9 mouse cellular contexts compared by ENCODE assay signal in the genomic region with DNA sequence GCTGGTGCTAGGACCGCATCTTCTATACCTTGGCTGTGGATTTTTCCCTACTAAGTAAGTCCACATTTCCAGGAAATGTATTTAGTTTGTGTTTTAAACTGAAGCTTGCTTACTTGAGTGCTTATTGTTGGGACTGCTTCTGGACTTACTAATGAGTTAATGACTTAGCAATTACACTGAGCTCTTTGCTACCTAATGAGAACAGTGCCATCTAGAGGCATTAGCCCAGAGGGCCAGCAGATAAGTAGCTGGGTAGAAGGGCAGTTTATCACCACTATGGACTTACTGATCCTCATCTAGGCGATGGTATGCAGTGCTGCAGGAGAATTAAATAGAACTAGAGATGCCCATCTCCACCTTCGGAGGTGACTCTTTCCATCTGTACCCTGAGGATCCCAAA. TPM values are rescaled to one million over a fixed set of nuclear protein-coding genes. Genes with fewer than 3 reads are reported as not detected.
DNase-seq lines count a peak whose midpoint lies in the region; ATAC-seq and TF ChIP-seq lines count a peak whose summit lies in the region.
"Had no signal": no experiment of that assay in that cellular context is flagged by ENCODE, and none has a peak within 500 bp of the region (broad histone marks: within the 10 kb centered on the region; RNA-seq: fewer than 3 reads in every experiment).

No protein-coding gene starts in this region.

- H3K9me3 ChIP-seq in forebrain, embryonic 14.5 days (replicated peaks; ENCODE audit: control insufficient read depth, low read length): no peaks in the 10 kb centered on the region
- no peaks in the 10 kb centered on the region for H3K9me3 ChIP-seq in forebrain, embryonic 15.5 days
- no peaks in the 10 kb centered on the region for H3K9me3 ChIP-seq in midbrain, postnatal 0 days (ENCODE audit: low read length)
- H3K9me3 ChIP-seq in midbrain, embryonic 13.5 days: no peaks in the 10 kb centered on the region
- H3K9me3 ChIP-seq: heart, embryonic 15.5 days had no signal

- peak; percentile 57 for TF ChIP-seq CTCF in midbrain, postnatal 0 days (IDR thresholded peaks at IDR 0.05)

- H3K36me3 ChIP-seq in forebrain, embryonic 14.5 days (ENCODE audit: control insufficient read depth, insufficient read depth, low read length): peaks cover 8% of the 10 kb centered on the region; the same call in 1 of the 2 replicates
- 0 out of 2 replicates have a peak, but pooled peaks cover 8% of the 10 kb centered on the region for H3K36me3 ChIP-seq in forebrain, embryonic 15.5 days
- H3K36me3 ChIP-seq in midbrain, postnatal 0 days (ENCODE audit: insufficient read depth, low read length): 0 out of 2 replicates have a peak, but pooled peaks cover 2% of the 10 kb centered on the region
- peaks cover 24% of the 10 kb centered on the region for H3K36me3 ChIP-seq in midbrain, embryonic 13.5 days

- H3K4me3 ChIP-seq in forebrain, embryonic 14.5 days (ENCODE audit: low read depth, low read length): no peak overlapping the region
- H3K4me3 ChIP-seq in forebrain, embryonic 15.5 days: no peak overlapping the region
- no peak overlapping the region for H3K4me3 ChIP-seq in midbrain, postnatal 0 days (ENCODE audit: low read depth, low read length)
- no peak overlapping the region for H3K4me3 ChIP-seq in midbrain, embryonic 13.5 days (replicated peaks)
- H3K4me3 ChIP-seq: heart, embryonic 15.5 days had no signal

- H3K27ac ChIP-seq in forebrain, embryonic 14.5 days (ENCODE audit: low read depth, low read length): no peak overlapping the region
- no peak overlapping the region for H3K27ac ChIP-seq in forebrain, embryonic 15.5 days (replicated peaks)
- H3K27ac ChIP-seq in midbrain, postnatal 0 days (ENCODE audit: low read depth, low read length): no peak overlapping the region
- H3K27ac ChIP-seq in midbrain, embryonic 13.5 days: no peak overlapping the region
- H3K27ac ChIP-seq: heart, embryonic 15.5 days had no signal

- no peak overlapping the region for H3K4me2 ChIP-seq in forebrain, embryonic 14.5 days (ENCODE audit: low read length)
- H3K4me2 ChIP-seq in forebrain, embryonic 15.5 days (replicated peaks): no peak overlapping the region
- no peak overlapping the region for H3K4me2 ChIP-seq in midbrain, postnatal 0 days (ENCODE audit: low read depth, low read length, poor library complexity, severe bottlenecking)
- no peak overlapping the region for H3K4me2 ChIP-seq in midbrain, embryonic 13.5 days (replicated peaks)
- H3K4me2 ChIP-seq: heart, embryonic 15.5 days had no signal

- no peak overlapping the region for H3K9ac ChIP-seq in forebrain, embryonic 14.5 days (ENCODE audit: low read length)
- H3K9ac ChIP-seq in forebrain, embryonic 15.5 days (replicated peaks): no peak overlapping the region
- no peak overlapping the region for H3K9ac ChIP-seq in midbrain, postnatal 0 days (replicated peaks; ENCODE audit: low read length, poor library complexity, severe bottlenecking)
- H3K9ac ChIP-seq in midbrain, embryonic 13.5 days (replicated peaks): no peak overlapping the region
- H3K9ac ChIP-seq: heart, embryonic 15.5 days had no signal

- peak; percentile 38 for DNase-seq in forebrain, embryonic 14.5 days (ENCODE audit: low spot score)
- peak; percentile 36 for DNase-seq in midbrain, postnatal 0 days (ENCODE audit: low spot score)
- peak; percentile 20 for DNase-seq in retina, postnatal 7 days (ENCODE audit: low read depth, low spot score)
- DNase-seq in gastrocnemius, adult 8-10 months (ENCODE audit: low spot score in 2 of 2): no peak

- no peaks in the 10 kb centered on the region for H3K4me1 ChIP-seq in forebrain, embryonic 14.5 days (ENCODE audit: control insufficient read depth, insufficient read depth, low read length)
- no peaks in the 10 kb centered on the region for H3K4me1 ChIP-seq in forebrain, embryonic 15.5 days
- H3K4me1 ChIP-seq in midbrain, postnatal 0 days (ENCODE audit: insufficient read depth, low read length): no peaks in the 10 kb centered on the region
- H3K4me1 ChIP-seq in midbrain, embryonic 13.5 days (replicated peaks): no peaks in the 10 kb centered on the region
- H3K4me1 ChIP-seq: heart, embryonic 15.5 days had no signal

- 78% methylated on average over 3 of the region's 3 CpGs for WGBS in forebrain, embryonic 14.5 days
- 79% methylated on average over 3 of the region's 3 CpGs for WGBS in forebrain, embryonic 15.5 days
- 84% methylated on average over 3 of the region's 3 CpGs for WGBS in midbrain, postnatal 0 days
- WGBS in midbrain, embryonic 13.5 days: 83% methylated on average over 3 of the region's 3 CpGs

- no peaks in the 10 kb centered on the region for H3K27me3 ChIP-seq in forebrain, embryonic 14.5 days (replicated peaks; ENCODE audit: control insufficient read depth, insufficient read depth, low read length)
- no peaks in the 10 kb centered on the region for H3K27me3 ChIP-seq in forebrain, embryonic 15.5 days
- H3K27me3 ChIP-seq in midbrain, postnatal 0 days (ENCODE audit: insufficient read depth, low read length): no peaks in the 10 kb centered on the region
- no peaks in the 10 kb centered on the region for H3K27me3 ChIP-seq in midbrain, embryonic 13.5 days
- H3K27me3 ChIP-seq: heart, embryonic 15.5 days had no signal

- ATAC-seq in forebrain, embryonic 14.5 days: no peak
- no peak for ATAC-seq in forebrain, embryonic 15.5 days (replicated peaks)
- ATAC-seq in midbrain, postnatal 0 days (ENCODE audit: low FRiP score): no peak
- no peak for ATAC-seq in midbrain, embryonic 13.5 days
- ATAC-seq in granulocyte monocyte progenitor cell, adult 5-6 weeks (replicated peaks; ENCODE audit: poor library complexity, severe bottlenecking): peak; percentile 61; the same call in 1 of the 2 replicates
- ATAC-seq in activated CD4-positive, CD25-positive, alpha-beta regulatory T cell, adult 4 months: no peak

RNA-seq across cellular contexts. Expression of a gene that starts 24.8 kb away (rescaled TPM):
- polyA plus RNA-seq in forebrain, embryonic 14.5 days (2014; fragmentation: Nextera tagmentation; extraction: Ambion mirVana): 66.5 and 68.0 TPM in 2 replicates
- polyA plus RNA-seq in forebrain, embryonic 15.5 days (2015; fragmentation: Nextera tagmentation; extraction: Ambion mirVana): 85.3 and 94.6 TPM in 2 replicates
- total RNA-seq in midbrain, postnatal 0 days (2014; rRNA removed): 52.4 and 64.9 TPM in 2 replicates
- 55.1 and 58.7 TPM in 2 replicates for polyA plus RNA-seq in midbrain, postnatal 0 days (2015; fragmentation: Nextera tagmentation; extraction: Ambion mirVana)
- polyA plus RNA-seq in midbrain, embryonic 13.5 days (2015; fragmentation: Nextera tagmentation; extraction: Ambion mirVana): 63.2 and 88.9 TPM in 2 replicates
- total RNA-seq in granulocyte monocyte progenitor cell, adult 5-6 weeks (2014; fragmentation: Nextera tagmentation): 50.5 and 63.4 TPM in 2 replicates
- total RNA-seq in granulocyte monocyte progenitor cell, adult 5-6 weeks (2017): 35.2 and 39.4 TPM in 2 replicates
- total RNA-seq in gastrocnemius, adult 8-10 months (2022): 10 to 100 TPM in 1 of 4 experiments, 1 to 10 TPM in 3; 8.4 to 10.2 (median 8.6) TPM
- polyA plus RNA-seq in activated CD4-positive, CD25-positive, alpha-beta regulatory T cell, adult 4 months (2017; shearing (Covaris generic)): 100 to 1,000 TPM; 103 to 110 TPM

Comparison
In these comparisons a context has a peak if more than half of its experiments do, and no peak if none do; other contexts are left out.
1. DNase-seq: peak in forebrain, embryonic 14.5 days (single experiment), midbrain, postnatal 0 days (single experiment) and retina, postnatal 7 days (single experiment); none in gastrocnemius, adult 8-10 months (0 of 2).